Mouse (Mus musculus): ENCODE results near the gene Olfr282. TPM values are rescaled to one million over a fixed set of nuclear protein-coding genes. Genes with fewer than 3 reads are reported as not detected.
"Not testable (repeated sequence)": the region's sequence is repeated elsewhere in the genome, so short reads cannot be mapped to it uniquely, and the experiment has no call there.

The Olfr282 gene
- polyA plus RNA-seq, 1 experiment from 2014 or later = not detected

DNA sequence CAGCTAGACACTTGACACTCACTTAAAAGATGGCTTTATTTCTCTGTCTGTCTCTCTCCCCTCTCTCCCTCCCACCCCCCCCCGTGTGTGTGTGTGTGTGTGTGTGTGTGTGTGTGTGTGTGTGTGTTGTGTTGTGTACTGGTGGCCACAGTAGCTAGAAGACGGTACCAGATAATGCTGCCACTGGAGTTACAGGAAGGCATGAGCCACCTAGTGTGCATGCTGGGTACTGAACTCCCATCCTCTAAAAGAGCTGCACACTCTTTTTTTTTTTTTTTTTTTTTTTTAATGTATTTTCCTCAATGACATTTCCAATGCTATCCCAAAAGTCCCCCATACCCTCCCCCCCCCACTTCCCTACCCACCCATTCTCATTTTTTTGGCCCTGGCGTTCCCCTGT lies 13.7 kb upstream of the Olfr282 start:
- not testable (repeated sequence) for H3K4me2 ChIP-seq; H3K9ac ChIP-seq; H3K9me3 ChIP-seq; H3K4me1 ChIP-seq (replicated peaks); H3K27me3 ChIP-seq; H3K36me3 ChIP-seq; H3K27ac ChIP-seq (replicated peaks); H3K4me3 ChIP-seq; ATAC-seq (ENCODE audit: low read depth)
- WGBS = 50% methylated on average over 2 of the region's 3 CpGs

DNA sequence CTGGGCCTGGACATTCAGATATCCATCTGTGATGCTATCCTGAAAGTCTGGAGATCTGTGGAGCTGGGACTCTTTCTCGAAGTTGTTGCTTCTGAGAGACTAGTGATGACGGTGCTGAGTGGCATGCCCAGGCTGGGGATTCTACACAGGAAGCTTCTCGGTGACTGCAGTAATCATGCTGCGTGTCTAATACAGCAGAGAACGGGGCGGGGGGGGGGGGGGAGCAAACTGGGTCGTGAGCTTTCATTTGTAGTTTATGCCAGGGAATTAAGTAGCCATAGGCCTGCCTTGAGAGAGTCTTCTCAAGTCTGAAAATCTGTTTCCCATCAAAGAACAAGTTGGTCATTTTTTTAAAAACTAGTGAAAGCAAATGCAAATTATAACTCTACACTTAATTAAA lies 12.9 kb upstream of the Olfr282 start:
- Histone ChIP-seq H3K27me3 (no peaks in the 10 kb centered on the region), H3K4me1 (replicated peaks) (no peaks in the 10 kb centered on the region), H3K9ac (no peak overlapping the region), H3K36me3 (no peaks in the 10 kb centered on the region), H3K4me3 (no peak overlapping the region), H3K9me3 (no peaks in the 10 kb centered on the region), H3K4me2 (no peak overlapping the region), H3K27ac (replicated peaks) (no peak overlapping the region)
- ATAC-seq (ENCODE audit: low read depth) = no peak
- WGBS = 70% methylated on average over 7 of the region's 7 CpGs

DNA sequence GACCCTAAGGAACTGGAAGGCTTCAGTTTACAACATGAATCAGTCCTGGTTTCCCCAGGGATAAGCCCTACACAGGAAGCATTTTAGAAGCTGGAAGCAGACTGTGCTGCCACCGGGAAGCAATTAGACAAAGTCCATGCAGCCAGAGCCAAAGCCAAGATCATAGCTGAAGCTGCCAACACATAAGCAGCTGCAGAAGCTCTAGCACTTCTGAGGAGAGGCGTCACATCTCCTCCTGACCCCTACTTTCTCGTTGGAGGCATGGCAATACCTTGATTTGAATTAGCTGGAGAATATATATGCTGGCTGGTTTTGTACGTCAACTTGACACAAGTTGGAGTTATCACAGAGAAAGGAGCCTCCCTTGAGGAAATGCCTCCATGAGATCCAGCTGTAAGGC lies 10.1 kb upstream of the Olfr282 start:
- WGBS = 79% methylated on average over 4 of the region's 4 CpGs
- ATAC-seq (ENCODE audit: low read depth) = no peak
- Histone ChIP-seq H3K36me3 (no peaks in the 10 kb centered on the region), H3K9ac (no peak overlapping the region), H3K27me3 (no peaks in the 10 kb centered on the region), H3K27ac (replicated peaks) (no peak overlapping the region), H3K4me1 (replicated peaks) (peaks cover 12% of the 10 kb centered on the region; the same call in 1 of the 2 replicates), H3K4me3 (no peak overlapping the region), H3K4me2 (no peak overlapping the region), H3K9me3 (no peaks in the 10 kb centered on the region)

DNA sequence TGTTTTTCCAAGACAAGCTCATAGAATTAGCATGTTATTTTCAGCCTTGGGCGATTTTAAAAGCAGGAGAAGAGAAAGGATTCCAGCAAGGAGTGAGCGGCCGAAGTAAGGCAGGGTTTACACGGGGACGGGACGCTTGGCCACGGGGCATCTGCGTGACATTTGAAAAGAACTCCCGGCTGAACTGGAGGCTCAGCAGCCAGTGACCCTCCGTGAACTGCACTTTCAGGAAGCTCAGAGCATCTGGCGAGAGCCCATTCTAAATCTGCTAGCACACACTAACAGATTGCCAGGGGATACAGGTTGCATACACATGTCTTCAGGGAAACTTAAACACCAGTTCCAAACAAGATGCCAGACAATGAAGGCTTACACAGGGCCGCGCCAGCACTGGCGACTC lies 6.7 kb upstream of the Olfr282 start:
- Histone ChIP-seq H3K4me3 (no peak overlapping the region), H3K9ac (no peak overlapping the region), H3K27ac (replicated peaks) (no peak overlapping the region), H3K36me3 (no peaks in the 10 kb centered on the region), H3K9me3 (no peaks in the 10 kb centered on the region), H3K4me2 (no peak overlapping the region), H3K4me1 (replicated peaks) (peaks cover 12% of the 10 kb centered on the region; the same call in 1 of the 2 replicates), H3K27me3 (no peaks in the 10 kb centered on the region)
- 61% methylated on average over 14 of the region's 14 CpGs for WGBS
- ATAC-seq (ENCODE audit: low read depth) = no peak

DNA sequence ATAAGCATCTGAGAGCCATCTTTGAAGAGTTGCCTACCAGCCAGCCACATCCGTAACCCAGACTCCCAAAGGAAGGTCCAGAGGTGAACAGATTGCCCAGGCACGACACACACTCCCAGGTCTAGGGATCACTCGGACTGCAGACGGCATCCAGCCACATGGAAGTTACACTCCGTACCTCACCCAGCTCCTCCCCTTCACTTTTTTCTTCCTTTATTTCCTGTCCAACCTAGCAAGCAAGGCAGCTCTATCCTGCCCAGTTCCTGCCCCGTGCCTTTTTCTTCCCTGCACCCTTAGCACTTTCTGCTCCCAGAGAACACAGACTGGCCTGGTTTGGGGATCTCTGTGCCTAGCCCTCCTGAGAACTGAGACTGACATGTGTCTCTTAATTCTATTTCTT lies 6.3 kb upstream of the Olfr282 start:
- 60% methylated on average over 6 of the region's 6 CpGs for WGBS

DNA sequence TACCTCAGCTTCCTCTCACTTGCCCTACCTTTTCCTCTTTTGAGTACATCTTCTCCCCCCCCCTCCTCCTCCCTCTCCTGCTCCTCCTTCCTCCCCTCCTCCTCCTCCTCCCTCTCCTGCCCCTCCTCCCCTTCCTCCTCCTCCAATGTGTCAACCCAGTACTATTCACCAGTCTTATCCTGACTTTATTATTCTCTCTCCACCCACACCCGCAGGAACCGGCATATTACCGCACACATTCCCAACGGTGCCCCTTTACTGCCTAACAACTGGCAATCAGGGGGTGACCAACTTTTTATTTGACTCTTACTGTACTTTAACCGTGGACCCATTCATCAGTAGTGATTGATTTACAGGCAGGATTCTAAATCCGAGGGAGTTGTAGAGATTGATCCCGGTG lies 5.8 kb upstream of the Olfr282 start:
- Histone ChIP-seq H3K4me3 (no peak overlapping the region), H3K27ac (replicated peaks) (no peak overlapping the region), H3K9ac (no peak overlapping the region), H3K36me3 (no peaks in the 10 kb centered on the region), H3K27me3 (no peaks in the 10 kb centered on the region), H3K4me1 (replicated peaks) (peaks cover 12% of the 10 kb centered on the region; the same call in 1 of the 2 replicates), H3K9me3 (no peaks in the 10 kb centered on the region), H3K4me2 (no peak overlapping the region)
- 24% methylated on average over 7 of the region's 7 CpGs for WGBS
- no peak for ATAC-seq (ENCODE audit: low read depth)

More for the DNA sequence above, 6.3 kb upstream of the Olfr282 start:
- H3K36me3 ChIP-seq = no peaks in the 10 kb centered on the region
- H3K4me1 ChIP-seq (replicated peaks) = peaks cover 12% of the 10 kb centered on the region; the same call in 1 of the 2 replicates
- no peaks in the 10 kb centered on the region for H3K9me3 ChIP-seq
- no peak overlapping the region for H3K27ac ChIP-seq (replicated peaks)
- no peak for ATAC-seq (ENCODE audit: low read depth)
- no peaks in the 10 kb centered on the region for H3K27me3 ChIP-seq
- H3K9ac ChIP-seq = no peak overlapping the region
- H3K4me3 ChIP-seq = no peak overlapping the region
- H3K4me2 ChIP-seq = no peak overlapping the region

DNA sequence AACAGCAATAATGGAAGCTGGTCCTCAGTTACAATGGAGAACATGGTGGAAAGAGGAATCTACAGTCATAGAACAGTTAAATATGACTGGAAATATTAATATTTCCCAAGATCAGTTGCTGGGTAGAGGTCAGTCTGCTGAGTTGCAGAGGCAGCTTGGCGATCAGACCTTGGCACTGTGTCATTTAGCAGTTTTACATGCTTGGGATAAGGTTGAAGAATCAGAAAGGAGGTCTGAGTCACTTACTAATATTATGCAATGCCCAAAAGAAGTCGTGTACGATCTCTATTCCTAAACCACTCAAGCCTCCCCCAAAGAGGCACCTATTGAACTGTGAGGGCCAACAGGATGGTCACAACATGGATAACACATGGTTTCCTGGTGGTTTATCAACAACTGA lies 13.5 kb downstream of the Olfr282 start:
- H3K4me1 ChIP-seq (replicated peaks) = no peaks in the 10 kb centered on the region
- WGBS = 84% methylated on average over 3 of the region's 3 CpGs
- ATAC-seq (ENCODE audit: low read depth) = no peak

DNA sequence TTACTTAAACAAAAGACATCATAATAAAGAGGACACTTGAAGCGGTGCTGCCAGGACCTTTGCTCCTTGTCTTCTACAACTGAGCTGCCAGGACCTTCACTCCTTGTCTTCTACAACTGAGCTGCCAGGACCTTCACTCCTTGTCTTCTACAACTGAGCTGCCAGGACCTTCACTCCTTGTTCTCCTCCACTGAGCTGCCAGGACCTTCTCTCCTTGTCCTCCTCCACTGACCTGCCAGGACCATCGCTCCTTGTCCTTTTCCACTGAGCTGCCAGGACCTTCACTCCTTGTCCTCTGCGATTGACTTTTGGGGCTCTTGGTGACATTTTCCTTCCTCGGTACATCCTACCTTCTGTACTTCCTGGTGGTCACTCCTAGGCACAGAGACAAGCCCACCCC lies 17.5 kb downstream of the Olfr282 start:
- ATAC-seq (ENCODE audit: low read depth) = no peak
- Histone ChIP-seq H3K9ac (no peak overlapping the region), H3K4me3 (no peak overlapping the region), H3K27ac (replicated peaks) (no peak overlapping the region), H3K36me3 (no peaks in the 10 kb centered on the region), H3K27me3 (no peaks in the 10 kb centered on the region), H3K9me3 (no peaks in the 10 kb centered on the region), H3K4me1 (replicated peaks) (no peaks in the 10 kb centered on the region), H3K4me2 (no peak overlapping the region)
- WGBS = 62% methylated on average over 4 of the region's 4 CpGs

More for the DNA sequence above, 13.5 kb downstream of the Olfr282 start:
- H3K4me2 ChIP-seq = no peak overlapping the region
- no peaks in the 10 kb centered on the region for H3K9me3 ChIP-seq
- no peaks in the 10 kb centered on the region for H3K27me3 ChIP-seq
- no peaks in the 10 kb centered on the region for H3K36me3 ChIP-seq
- no peak overlapping the region for H3K9ac ChIP-seq
- no peak overlapping the region for H3K4me3 ChIP-seq
- H3K27ac ChIP-seq (replicated peaks) = no peak overlapping the region

DNA sequence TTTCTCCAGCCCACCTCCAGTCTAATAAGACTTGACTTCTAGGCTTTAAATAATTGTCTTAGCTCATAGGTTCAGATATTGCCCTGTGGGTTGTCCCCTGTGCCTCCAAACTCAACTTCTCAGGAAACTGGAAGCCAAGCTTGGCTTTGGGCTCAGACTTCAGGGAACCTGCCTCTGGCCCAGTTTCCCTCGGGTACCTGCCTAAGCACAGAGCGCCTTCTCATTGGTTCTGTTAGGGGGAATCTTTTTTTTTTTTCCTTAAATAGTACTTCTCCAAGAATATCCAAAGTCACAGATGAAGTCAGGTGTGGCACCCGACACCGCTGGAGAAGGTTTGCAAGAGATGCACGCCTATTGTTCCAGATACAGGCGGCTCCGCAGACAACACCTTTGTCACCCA lies 21.3 kb downstream of the Olfr282 start, which contains the start of gene Olfr281:
Gene Olfr281 (plus strand): TSS at position 301 of the 400 bp plus-strand sequence.
- Histone ChIP-seq H3K4me3 (no peak within 1 kb of the TSS), H3K4me2 (no peak within 1 kb of the TSS), H3K9ac (no peak within 1 kb of the TSS), H3K27me3 (no peaks in the 10 kb centered on the region), H3K4me1 (replicated peaks) (no peaks in the 10 kb centered on the region), H3K36me3 (no peaks in the 10 kb centered on the region), H3K9me3 (no peaks in the 10 kb centered on the region), H3K27ac (replicated peaks) (no peak within 1 kb of the TSS)
- 91% methylated on average over 7 of the region's 7 CpGs for WGBS
- ATAC-seq (ENCODE audit: low read depth) = no peak

DNA sequence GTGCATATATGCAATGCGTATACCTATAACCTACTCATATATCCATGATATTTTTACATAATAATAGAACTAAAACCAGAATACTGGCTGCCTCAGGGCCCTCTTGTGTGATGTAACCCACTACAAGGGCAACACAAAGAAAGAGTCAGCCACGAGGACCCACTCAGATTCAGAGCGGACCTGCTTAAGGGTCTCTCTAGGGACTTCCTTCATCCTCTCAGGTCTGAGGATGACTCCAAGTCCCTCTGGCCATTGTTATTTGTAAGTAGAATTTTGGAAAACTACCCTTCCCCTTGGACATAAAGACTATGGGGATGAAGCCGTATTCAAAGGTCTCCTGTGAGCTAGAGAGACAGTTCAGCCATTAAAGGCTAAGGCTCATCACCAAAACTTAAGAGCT lies 38.6 kb downstream of the Olfr282 start, which contains the start of gene OR5BS1P:
Gene OR5BS1P (plus strand): TSS at position 301 of the 400 bp plus-strand sequence.
- WGBS = 88% methylated on average over 4 of the region's 4 CpGs
- no peaks in the 10 kb centered on the region for H3K36me3 ChIP-seq
- H3K27me3 ChIP-seq = no peaks in the 10 kb centered on the region
- H3K4me3 ChIP-seq = no peak within 1 kb of the TSS
- no peak within 1 kb of the TSS for H3K27ac ChIP-seq (replicated peaks)
- H3K9me3 ChIP-seq = no peaks in the 10 kb centered on the region
- ATAC-seq (ENCODE audit: low read depth) = no peak
- no peaks in the 10 kb centered on the region for H3K4me1 ChIP-seq (replicated peaks)
- no peak within 1 kb of the TSS for H3K9ac ChIP-seq
- H3K4me2 ChIP-seq = no peak within 1 kb of the TSS

DNA sequence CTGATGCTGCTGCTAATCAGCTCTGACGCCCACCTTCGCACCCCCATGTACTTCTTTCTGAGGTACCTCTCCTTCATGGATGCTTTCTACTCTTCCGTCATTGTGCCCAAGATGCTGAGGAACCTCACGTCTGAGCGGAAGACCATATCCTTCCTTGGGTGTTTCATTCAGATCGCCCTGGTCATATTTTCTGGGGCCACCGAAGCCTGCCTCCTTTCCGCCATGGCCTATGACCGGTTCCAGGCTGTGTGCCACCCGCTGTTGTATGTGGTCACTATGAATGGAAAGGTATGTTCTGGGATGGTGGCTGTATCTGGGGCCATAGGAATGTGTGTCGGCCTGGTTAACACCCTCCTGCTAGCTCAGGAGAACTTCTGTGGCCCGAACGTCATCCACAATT lies 40.5 kb downstream of the Olfr282 start:
- Histone ChIP-seq H3K4me2 (no peak overlapping the region), H3K4me3 (no peak overlapping the region), H3K9ac (no peak overlapping the region), H3K27me3 (no peaks in the 10 kb centered on the region), H3K27ac (replicated peaks) (no peak overlapping the region), H3K36me3 (no peaks in the 10 kb centered on the region), H3K4me1 (replicated peaks) (no peaks in the 10 kb centered on the region), H3K9me3 (no peaks in the 10 kb centered on the region)
- no peak for ATAC-seq (ENCODE audit: low read depth)
- 89% methylated on average over 13 of the region's 13 CpGs for WGBS

DNA sequence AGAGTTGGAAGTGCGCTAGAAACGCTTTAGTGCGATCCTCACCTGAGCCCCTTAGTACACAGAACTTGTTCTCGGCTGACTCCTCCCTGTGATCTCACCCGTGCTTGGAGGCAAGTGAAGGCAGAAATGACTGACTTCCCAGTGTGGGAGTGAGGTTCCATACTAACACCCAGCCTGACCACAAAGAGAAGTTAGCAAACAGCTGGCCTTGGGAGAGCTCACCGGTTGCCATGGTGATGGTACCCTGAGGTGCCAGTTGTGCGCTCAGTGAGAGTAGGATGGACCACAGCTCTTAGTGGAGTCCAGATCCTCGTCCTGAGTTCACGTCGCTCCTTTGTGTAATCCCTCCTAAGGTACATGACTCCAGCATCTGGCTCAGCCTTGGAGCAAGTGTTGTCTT lies 43.9 kb downstream of the Olfr282 start:
- 82% methylated on average over 10 of the region's 10 CpGs for WGBS
- Histone ChIP-seq H3K36me3 (no peaks in the 10 kb centered on the region), H3K9me3 (no peaks in the 10 kb centered on the region), H3K27me3 (no peaks in the 10 kb centered on the region), H3K4me1 (replicated peaks) (no peaks in the 10 kb centered on the region), H3K27ac (replicated peaks) (no peak overlapping the region), H3K9ac (no peak overlapping the region), H3K4me2 (no peak overlapping the region), H3K4me3 (no peak overlapping the region)
- ATAC-seq (ENCODE audit: low read depth) = no peak

DNA sequence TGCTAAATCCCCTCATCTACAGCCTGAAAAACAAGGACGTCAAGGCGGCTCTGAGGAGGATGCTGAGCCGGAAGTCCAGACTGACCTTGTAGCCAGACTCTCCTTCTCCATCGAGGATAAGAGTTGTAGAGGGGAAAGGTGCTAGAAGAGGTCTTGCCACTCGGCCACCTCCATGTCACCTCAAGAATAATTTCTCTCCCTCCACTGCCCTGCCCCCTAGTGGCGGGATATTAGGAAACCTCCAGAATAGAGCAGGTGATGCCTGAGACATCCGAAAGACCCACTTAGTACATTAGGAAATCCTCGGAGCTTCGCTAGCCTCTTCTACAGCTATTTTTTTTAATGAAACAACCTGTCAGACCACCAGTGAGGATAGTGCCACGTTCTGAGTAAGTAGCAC lies 44.4 kb downstream of the Olfr282 start:
- H3K4me1 ChIP-seq (replicated peaks) = no peaks in the 10 kb centered on the region
- WGBS = 53% methylated on average over 10 of the region's 10 CpGs
- no peak overlapping the region for H3K27ac ChIP-seq (replicated peaks)
- H3K27me3 ChIP-seq = no peaks in the 10 kb centered on the region
- H3K36me3 ChIP-seq = no peaks in the 10 kb centered on the region
- H3K4me3 ChIP-seq = no peak overlapping the region
- ATAC-seq (ENCODE audit: low read depth) = no peak
- no peaks in the 10 kb centered on the region for H3K9me3 ChIP-seq
- no peak overlapping the region for H3K4me2 ChIP-seq
- H3K9ac ChIP-seq = no peak overlapping the region

All from neural tube, embryonic 13.5 days (tissue).